Mouse (Mus musculus) embryonic fibroblast, embryonic 13.5 days (primary cell): ENCODE measurements at regions not wholly inside any gene's neighbourhood (a gene's known extent, or its start where the extent isn't known, plus 50 kb on each side); places are given as distances from the start of the nearest gene placed in this dataset.

Experiments used
- CTCF ChIP-seq: IDR thresholded peaks from 2 replicates; pipeline ENCODE4 v1.5.1; 2011; ENCODE audit warnings: mild to moderate bottlenecking, control low read depth, low read length, moderate library complexity, borderline replicate concordance; ENCODE audit not compliant: insufficient read depth
- POLR2A ChIP-seq: IDR thresholded peaks from 2 replicates; pipeline ENCODE4 v1.6.1; 2011; ENCODE audit warnings: low read depth, mild to moderate bottlenecking, control low read depth, low read length, moderate library complexity

GRCm38 (mm10) chr7:74628799-74629468, 74.4 kb upstream of the Slco3a1 start:
- TF ChIP-seq CTCF (no peak), POLR2A (no peak)
